Mouse (Mus musculus) embryonic facial prominence, embryonic 15.5 days (tissue): ENCODE measurements around the gene Klrc1. TPM values are rescaled to one million over a fixed set of nuclear protein-coding genes. Genes with fewer than 3 reads are reported as not detected.
"Not testable (repeated sequence)": the region's sequence is repeated elsewhere in the genome, so short reads cannot be mapped to it uniquely, and the experiment has no call there.

Source experiments
- ATAC-seq: fragments of 200-750 bp; cut with Nextera tagmentation; 2 replicates; pipeline ENCODE4 v1.8.0; 2017; ENCODE audit warnings: low read depth, moderate TSS enrichment; ENCODE audit not compliant: insufficient number of reproducible peaks, low FRiP score, low TSS enrichment
- H3K27ac ChIP-seq: fragments of 300-500 bp; sonication (generic); replicated peaks from 2 replicates; pipeline ENCODE4 v1.5.1; 2015; ENCODE audit warnings: mild to moderate bottlenecking, inconsistent platforms
- H3K27me3 ChIP-seq: fragments of 300-500 bp; sonication (generic); 2 replicates; pipeline ENCODE4 v1.6.1; 2015; ENCODE audit warnings: inconsistent platforms
- H3K36me3 ChIP-seq: fragments of 300-500 bp; sonication (generic); 2 replicates; pipeline ENCODE4 v1.6.1; 2015; ENCODE audit warnings: mild to moderate bottlenecking, inconsistent platforms
- H3K4me1 ChIP-seq: fragments of 300-500 bp; sonication (generic); 2 replicates; pipeline ENCODE4 v1.6.1; 2015; ENCODE audit warnings: inconsistent platforms
- H3K4me2 ChIP-seq: fragments of 300-500 bp; sonication (generic); replicated peaks from 2 replicates; pipeline ENCODE4 v1.6.1; 2015; ENCODE audit warnings: mild to moderate bottlenecking, inconsistent platforms
- H3K4me3 ChIP-seq: fragments of 300-500 bp; sonication (generic); replicated peaks from 2 replicates; pipeline ENCODE4 v1.5.1; 2015; ENCODE audit warnings: mild to moderate bottlenecking, inconsistent platforms
- H3K9ac ChIP-seq: fragments of 300-500 bp; sonication (generic); 2 replicates; pipeline ENCODE4 v1.6.1; 2015; ENCODE audit warnings: inconsistent platforms
- H3K9me3 ChIP-seq: fragments of 300-500 bp; sonication (generic); replicated peaks from 2 replicates; pipeline ENCODE4 v1.6.1; 2016; ENCODE audit warnings: inconsistent platforms
- WGBS: fragments of 180-500 bp; shearing (Covaris S2); methylation state at CpG from one replicate; pipeline ENCODE4 v1.1.7; 2015; 5-methylcytosine and 5-hydroxymethylcytosine counted together
- polyA plus RNA-seq: library from polyadenylated mRNA; unstranded; fragments of >200 nt; fragmentation: Nextera tagmentation; extraction: Ambion mirVana; gene quantifications from 2 replicates; pipeline ENCODE4 v1.2.1, GENCODE M21; 2015

The Klrc1 gene
- polyA plus RNA-seq = 0.24 TPM in 1 of 2 replicates, not detected in the other

GRCm38 (mm10) chr6:129678873-129679272, at the start of gene Klrc1:
Gene Klrc1 (minus strand): TSS chr6:129678973.
- ATAC-seq = no peak
- H3K4me2 ChIP-seq = no peak within 1 kb of the TSS
- H3K27me3 ChIP-seq = no peaks in the 10 kb centered on the region
- WGBS = 72% methylated on average over 3 of the region's 3 CpGs
- H3K4me3 ChIP-seq = no peak within 1 kb of the TSS
- no peaks in the 10 kb centered on the region for H3K9me3 ChIP-seq
- no peak within 1 kb of the TSS for H3K9ac ChIP-seq
- no peak within 1 kb of the TSS for H3K27ac ChIP-seq
- H3K4me1 ChIP-seq = no peaks in the 10 kb centered on the region
- H3K36me3 ChIP-seq = no peaks in the 10 kb centered on the region

GRCm38 (mm10) chr6:129727237-129727636, 48.5 kb upstream of the Klrc1 start:
- no peak overlapping the region for H3K4me2 ChIP-seq
- ATAC-seq = no peak
- H3K27ac ChIP-seq = no peak overlapping the region
- H3K36me3 ChIP-seq = no peaks in the 10 kb centered on the region
- H3K9me3 ChIP-seq = no peaks in the 10 kb centered on the region
- no peaks in the 10 kb centered on the region for H3K27me3 ChIP-seq
- WGBS = 80% methylated on average over 1 of the region's 1 CpGs
- no peaks in the 10 kb centered on the region for H3K4me1 ChIP-seq
- H3K9ac ChIP-seq = no peak overlapping the region
- no peak overlapping the region for H3K4me3 ChIP-seq

GRCm38 (mm10) chr6:129721390-129721789, 42.6 kb upstream of the Klrc1 start:
- Histone ChIP-seq H3K9ac (no peak overlapping the region), H3K27me3 (no peaks in the 10 kb centered on the region), H3K9me3 (no peaks in the 10 kb centered on the region), H3K27ac (no peak overlapping the region), H3K4me2 (no peak overlapping the region), H3K4me3 (no peak overlapping the region), H3K36me3 (no peaks in the 10 kb centered on the region), H3K4me1 (no peaks in the 10 kb centered on the region)
- ATAC-seq = no peak
- 43% methylated on average over 1 of the region's 1 CpGs for WGBS

DNA sequence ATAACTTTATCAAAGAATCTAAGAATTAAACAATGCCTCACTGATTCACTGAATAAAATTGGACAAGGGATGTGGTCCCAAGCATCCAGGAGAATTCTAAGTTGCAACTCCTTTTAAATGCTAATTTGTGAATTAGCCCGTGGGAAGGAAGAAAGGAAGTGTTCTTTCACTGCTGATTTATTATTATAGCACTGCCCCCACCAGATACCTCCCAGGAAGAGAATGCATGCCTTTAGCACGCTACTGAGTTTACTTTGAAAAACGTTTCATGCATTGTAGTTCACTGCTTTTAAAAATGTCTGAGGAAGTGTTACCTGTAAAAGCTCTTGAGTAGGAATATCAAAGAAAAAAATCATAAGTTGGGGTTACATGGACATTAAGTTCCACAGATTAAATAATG, 41.7 kb upstream of the Klrc1 start:
- WGBS = 46% methylated on average over 3 of the region's 3 CpGs
- no peaks in the 10 kb centered on the region for H3K9me3 ChIP-seq
- no peaks in the 10 kb centered on the region for H3K27me3 ChIP-seq
- H3K4me1 ChIP-seq = no peaks in the 10 kb centered on the region
- H3K27ac ChIP-seq = no peak overlapping the region
- no peaks in the 10 kb centered on the region for H3K36me3 ChIP-seq
- H3K9ac ChIP-seq = no peak overlapping the region
- no peak for ATAC-seq
- H3K4me2 ChIP-seq = no peak overlapping the region
- H3K4me3 ChIP-seq = no peak overlapping the region

- Histone ChIP-seq H3K4me2 (no peak within 1 kb of the TSS), H3K27ac (no peak within 1 kb of the TSS), H3K4me3 (no peak within 1 kb of the TSS), H3K9ac (no peak within 1 kb of the TSS), H3K9me3 (no peaks in the 10 kb centered on the region), H3K4me1 (no peaks in the 10 kb centered on the region), H3K36me3 (no peaks in the 10 kb centered on the region), H3K27me3 (no peaks in the 10 kb centered on the region)
- no peak for ATAC-seq
- 83% methylated on average over 4 of the region's 4 CpGs for WGBS
Measured at GRCm38 (mm10) chr6:129717032-129717431, 38.3 kb upstream of the Klrc1 start, which contains the start of gene Klri1. Gene Klri1 (minus strand): TSS chr6:129717132.

GRCm38 (mm10) chr6:129713566-129713965, 34.8 kb upstream of the Klrc1 start:
- H3K27ac ChIP-seq = no peak overlapping the region
- WGBS = 23% methylated on average over 1 of the region's 1 CpGs
- H3K9ac ChIP-seq = no peak overlapping the region
- no peaks in the 10 kb centered on the region for H3K36me3 ChIP-seq
- H3K27me3 ChIP-seq = no peaks in the 10 kb centered on the region
- H3K9me3 ChIP-seq = no peaks in the 10 kb centered on the region
- H3K4me2 ChIP-seq = no peak overlapping the region
- H3K4me1 ChIP-seq = no peaks in the 10 kb centered on the region
- no peak overlapping the region for H3K4me3 ChIP-seq
- ATAC-seq = no peak

DNA sequence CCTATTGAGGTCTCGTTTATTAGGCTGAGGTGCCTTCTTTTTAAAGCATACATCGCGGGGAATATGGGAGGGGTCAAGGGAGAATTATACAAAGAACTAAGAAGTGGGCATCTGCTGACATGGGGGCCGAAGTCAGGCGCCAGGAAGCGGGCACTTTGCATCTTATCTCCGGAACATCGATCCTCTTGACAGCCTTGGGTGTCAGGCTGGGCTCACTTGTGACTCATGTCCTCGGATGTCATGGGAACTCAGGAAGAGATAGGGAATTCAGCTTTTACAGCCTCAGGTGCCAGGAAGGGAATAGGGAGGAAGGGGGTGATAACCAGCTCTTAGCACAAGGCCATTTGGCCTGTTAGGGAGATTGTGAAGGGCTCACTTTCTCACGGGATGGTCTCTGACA, 12.7 kb upstream of the Klrc1 start:
- H3K27ac ChIP-seq, H3K4me3 ChIP-seq, H3K27me3 ChIP-seq, H3K4me2 ChIP-seq, H3K9ac ChIP-seq, H3K36me3 ChIP-seq, H3K4me1 ChIP-seq, H3K9me3 ChIP-seq, ATAC-seq: not testable (repeated sequence)
- 84% methylated on average over 10 of the region's 10 CpGs for WGBS

GRCm38 (mm10) chr6:129680379-129680778, 1.6 kb upstream of the Klrc1 start:
- H3K27ac ChIP-seq = no peak overlapping the region
- H3K4me1 ChIP-seq = no peaks in the 10 kb centered on the region
- no peak overlapping the region for H3K4me3 ChIP-seq
- 78% methylated on average over 1 of the region's 1 CpGs for WGBS
- no peak overlapping the region for H3K9ac ChIP-seq
- no peaks in the 10 kb centered on the region for H3K36me3 ChIP-seq
- H3K4me2 ChIP-seq = no peak overlapping the region
- no peaks in the 10 kb centered on the region for H3K27me3 ChIP-seq
- H3K9me3 ChIP-seq = no peaks in the 10 kb centered on the region
- no peak for ATAC-seq

GRCm38 (mm10) chr6:129661301-129661700, 17.5 kb downstream of the Klrc1 start:
- not testable (repeated sequence) for H3K9ac ChIP-seq, H3K36me3 ChIP-seq, H3K4me3 ChIP-seq, H3K4me2 ChIP-seq, H3K27ac ChIP-seq, ATAC-seq, H3K27me3 ChIP-seq, H3K4me1 ChIP-seq, H3K9me3 ChIP-seq
- no CpG with 5 or more reads among the region's 3 CpGs for WGBS

GRCm38 (mm10) chr6:129660589-129660988, 18.2 kb downstream of the Klrc1 start, which contains the start of gene Klrc2:
Gene Klrc2 (minus strand): TSS chr6:129660689.
- not testable (repeated sequence) for H3K4me2 ChIP-seq, H3K4me1 ChIP-seq, H3K4me3 ChIP-seq, H3K9me3 ChIP-seq, H3K9ac ChIP-seq, H3K27me3 ChIP-seq, ATAC-seq, H3K27ac ChIP-seq, H3K36me3 ChIP-seq
- 67% methylated on average over 4 of the region's 4 CpGs for WGBS

DNA sequence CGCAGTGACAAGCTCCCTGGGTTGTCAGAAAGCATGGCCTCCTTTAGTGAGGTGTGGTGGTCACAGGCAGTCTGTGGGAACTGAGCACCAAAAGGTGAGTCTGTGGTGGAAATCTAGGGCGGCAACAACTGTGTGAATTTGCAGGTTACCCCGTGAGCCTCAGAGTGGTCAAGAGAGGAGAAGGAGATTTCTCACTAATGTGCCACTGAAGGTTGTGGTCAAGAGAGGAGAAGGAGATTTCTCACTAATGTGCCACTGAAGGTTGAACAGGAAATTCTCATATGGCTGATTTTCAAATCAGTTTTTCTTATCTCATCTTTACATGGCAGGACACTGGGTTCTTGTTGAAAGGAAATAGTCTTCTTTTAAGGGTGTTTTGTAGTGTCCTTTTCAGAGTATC, 34.7 kb downstream of the Klrc1 start:
- 60% methylated on average over 1 of the region's 3 CpGs for WGBS
- not testable (repeated sequence) for H3K4me2 ChIP-seq, H3K4me3 ChIP-seq, H3K9me3 ChIP-seq, ATAC-seq, H3K4me1 ChIP-seq, H3K36me3 ChIP-seq, H3K27me3 ChIP-seq, H3K9ac ChIP-seq, H3K27ac ChIP-seq

DNA sequence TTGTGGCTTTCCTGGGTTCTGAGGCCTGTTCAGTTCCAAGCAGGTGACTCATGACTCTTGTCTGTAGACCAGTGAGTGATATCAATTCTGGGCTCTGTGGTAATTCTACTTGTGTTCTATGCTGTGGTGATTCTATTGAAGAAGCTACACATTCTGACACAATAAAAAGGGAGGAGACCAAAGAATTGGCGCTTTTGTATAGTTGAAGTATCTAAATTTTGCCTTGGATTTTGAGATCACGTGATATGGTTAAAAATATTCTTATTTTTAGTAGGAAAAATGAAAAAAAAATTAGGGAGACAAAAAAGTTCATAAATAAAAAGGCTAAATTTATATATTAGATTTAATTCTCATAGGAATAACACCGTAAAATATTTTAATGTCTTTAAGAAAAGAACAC, 35.5 kb downstream of the Klrc1 start, which contains the start of gene Klrc3:
Gene Klrc3 (minus strand): TSS at position 101 of the 400 bp plus-strand sequence.
- not testable (repeated sequence) for H3K4me1 ChIP-seq, H3K4me3 ChIP-seq, ATAC-seq, H3K9me3 ChIP-seq, H3K36me3 ChIP-seq, H3K9ac ChIP-seq, H3K27ac ChIP-seq, H3K27me3 ChIP-seq, H3K4me2 ChIP-seq
- WGBS = 83% methylated on average over 3 of the region's 3 CpGs
